Mouse (Mus musculus): ENCODE data around the gene Ikzf4. TPM values are rescaled to one million over a fixed set of nuclear protein-coding genes. Genes with fewer than 3 reads are reported as not detected.
"Not testable (repeated sequence)": the region's sequence is repeated elsewhere in the genome, so short reads cannot be mapped to it uniquely, and the experiment has no call there.

The Ikzf4 gene
- total and polyA plus RNA-seq, 3 experiments: 0.03 TPM; not detected in 2

GRCm38 (mm10) chr10:128623106-128623613 lies 22.6 kb downstream of the Ikzf4 start:
- not testable (repeated sequence) for H3K27ac ChIP-seq (ENCODE audit: control insufficient read depth, low read depth, low read length); H3K4me3 ChIP-seq (ENCODE audit: control insufficient read depth in 1 of 2, insufficient read depth in 1 of 2, low read depth in 2 of 2, low read length in 2 of 2); H3K9ac ChIP-seq (ENCODE audit: control insufficient read depth, low read depth, low read length, poor library complexity, severe bottlenecking); H3K9me3 ChIP-seq (replicated peaks; ENCODE audit: insufficient read depth, low read length); H3K27me3 ChIP-seq (ENCODE audit: control insufficient read depth in 1 of 2, insufficient read depth in 2 of 2, low read length in 2 of 2)
- TF ChIP-seq ZMIZ1 (IDR thresholded peaks at IDR 0.05; ENCODE audit: low read depth, low read length): peak; percentile 38
- peak; percentile 82 for TF ChIP-seq POLR2AphosphoS2 (IDR thresholded peaks at IDR 0.05; ENCODE audit: low read length)
- peak in 1 of 2 experiments; percentile 67; a peak in 2 of 4 replicates for TF ChIP-seq POLR2A (IDR thresholded peaks at IDR 0.05; ENCODE audit: control insufficient read depth in 1 of 2, insufficient read depth in 1 of 2, low read depth in 1 of 2, low read length in 2 of 2, poor library complexity in 1 of 2)
- H3K79me2 ChIP-seq (ENCODE audit: control insufficient read depth, insufficient read depth, low read length, poor library complexity): peaks cover 14% of the 10 kb centered on the region
- peak; percentile 50 for DNase-seq (ENCODE audit: low read depth, low spot score)
- peaks cover 7 to 18% of the 10 kb centered on the region in 2 experiments for H3K36me3 ChIP-seq (ENCODE audit: control insufficient read depth in 1 of 2, insufficient read depth in 2 of 2, low read length in 2 of 2)
- peaks cover 0 to 17% of the 10 kb centered on the region in 2 experiments; a peak in 2 of 4 replicates for H3K4me1 ChIP-seq (ENCODE audit: control insufficient read depth in 1 of 2, insufficient read depth in 2 of 2, low read length in 2 of 2)

- Histone ChIP-seq H3K36me3 (ENCODE audit: control insufficient read depth in 1 of 2, insufficient read depth in 2 of 2, low read length in 2 of 2) (peaks cover 7 to 18% of the 10 kb centered on the region in 2 experiments), H3K4me1 (ENCODE audit: control insufficient read depth in 1 of 2, insufficient read depth in 2 of 2, low read length in 2 of 2) (peaks cover 0 to 15% of the 10 kb centered on the region in 2 experiments; a peak in 2 of 4 replicates), H3K79me2 (ENCODE audit: control insufficient read depth, insufficient read depth, low read length, poor library complexity) (peaks cover 14% of the 10 kb centered on the region), H3K9me3 (replicated peaks; ENCODE audit: insufficient read depth, low read length) (no peaks in the 10 kb centered on the region), H3K27me3 (ENCODE audit: control insufficient read depth in 1 of 2, insufficient read depth in 2 of 2, low read length in 2 of 2) (no peaks in the 10 kb centered on the region), H3K27ac (ENCODE audit: control insufficient read depth, low read depth, low read length) (no peak overlapping the region), H3K9ac (ENCODE audit: control insufficient read depth, low read depth, low read length, poor library complexity, severe bottlenecking) (no peak overlapping the region), H3K4me3 (ENCODE audit: control insufficient read depth in 1 of 2, insufficient read depth in 1 of 2, low read depth in 2 of 2, low read length in 2 of 2) (no peak overlapping the region)
- peak; percentile 69 for DNase-seq (ENCODE audit: low read depth, low spot score)
- TF ChIP-seq ZC3H11A (IDR thresholded peaks at IDR 0.05; ENCODE audit: low read depth, low read length) (no peak), BHLHE40 (IDR thresholded peaks at IDR 0.05; ENCODE audit: borderline replicate concordance, low read depth, low read length) (no peak), TBP (IDR thresholded peaks at IDR 0.05; ENCODE audit: low read depth, low read length) (0 out of 2 replicates have a peak, but pooled peaks have one; percentile 24), MYC (IDR thresholded peaks at IDR 0.05; ENCODE audit: low read depth, low read length) (no peak), SMC3 (IDR thresholded peaks at IDR 0.05; ENCODE audit: low read depth, low read length) (no peak), ZNF384 (IDR thresholded peaks at IDR 0.05; ENCODE audit: low read depth, low read length) (no peak), CHD2 (IDR thresholded peaks at IDR 0.05; ENCODE audit: low read length) (no peak), NRF1 (IDR thresholded peaks at IDR 0.05; ENCODE audit: insufficient read depth, low read depth, low read length, poor library complexity, severe bottlenecking) (no peak), CHD1 (IDR thresholded peaks at IDR 0.05; ENCODE audit: low read depth, low read length) (no peak), POLR2AphosphoS2 (IDR thresholded peaks at IDR 0.05; ENCODE audit: low read length) (peak; percentile 55; the same call in 1 of the 2 replicates), MXI1 (IDR thresholded peaks at IDR 0.05; ENCODE audit: low read depth, low read length) (no peak), JUND (IDR thresholded peaks at IDR 0.05; ENCODE audit: low read depth, low read length) (no peak), ZMIZ1 (IDR thresholded peaks at IDR 0.05; ENCODE audit: low read depth, low read length) (peak; percentile 78; the same call in 1 of the 2 replicates), MEF2A (IDR thresholded peaks at IDR 0.05; ENCODE audit: extremely low read depth, insufficient replicate concordance, low read depth, low read length, poor library complexity, severe bottlenecking) (no peak), MYB (IDR thresholded peaks at IDR 0.05; ENCODE audit: low read depth, low read length) (no peak), GABPA (IDR thresholded peaks at IDR 0.05; ENCODE audit: low read depth, low read length) (no peak), TCF12 (IDR thresholded peaks at IDR 0.05; ENCODE audit: low read depth, low read length) (no peak), POLR2A (IDR thresholded peaks at IDR 0.05; ENCODE audit: control insufficient read depth in 1 of 2, insufficient read depth in 1 of 2, low read depth in 1 of 2, low read length in 2 of 2, poor library complexity in 1 of 2) (peak in 1 of 2 experiments; percentile 37; a peak in 2 of 4 replicates)
Observed at GRCm38 (mm10) chr10:128622702-128623101, 23.1 kb downstream of the Ikzf4 start.
